Mouse (Mus musculus) cerebellum, adult 9-11 months (tissue): ENCODE measurements around the gene Wdr74.

Experiments
- DNase-seq: peaks from one replicate; pipeline ENCODE4 v3.0.0; 2022

Wdr74 gene

DNA sequence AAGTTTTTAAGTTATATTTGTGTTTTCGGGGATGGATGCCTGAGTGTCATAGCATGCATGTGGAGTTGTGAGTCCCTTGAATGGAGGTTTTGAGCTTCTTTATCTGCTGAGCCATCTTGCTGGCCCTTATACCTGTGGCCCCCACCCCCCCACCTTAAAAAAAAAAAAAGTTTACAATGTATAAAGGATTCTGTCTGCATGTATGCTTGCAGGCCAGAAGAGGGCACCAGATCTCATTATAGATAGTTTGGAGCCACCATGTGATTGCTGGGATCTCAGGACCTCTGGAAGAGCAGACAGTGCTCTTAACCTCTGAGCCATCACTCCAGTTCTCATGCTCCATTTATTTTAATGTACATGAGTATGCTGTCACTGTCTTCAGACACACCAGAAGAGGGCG is 11.7 kb downstream of the Wdr74 start:
- DNase-seq, result no peak

DNA sequence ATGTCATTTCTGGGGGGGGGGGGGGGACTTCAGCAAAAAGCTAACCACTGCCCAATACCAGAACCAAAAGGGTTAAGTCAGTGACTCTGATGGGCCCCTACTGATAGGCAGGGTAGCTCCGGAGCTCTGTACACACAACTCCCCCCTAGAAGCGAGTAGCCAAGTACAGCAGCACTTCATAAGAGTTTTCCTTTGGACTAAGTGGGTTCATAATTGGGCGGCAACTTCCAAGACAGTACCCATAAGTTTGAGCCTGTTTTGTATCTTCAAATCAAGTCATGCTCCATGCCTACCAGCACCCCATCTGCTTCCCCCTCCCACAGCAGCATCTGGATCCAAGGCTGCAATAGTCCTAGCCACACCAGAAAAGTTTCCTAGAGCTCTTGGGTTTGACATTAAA is 20.0 kb downstream of the Wdr74 start:
- DNase-seq, result no peak

DNA sequence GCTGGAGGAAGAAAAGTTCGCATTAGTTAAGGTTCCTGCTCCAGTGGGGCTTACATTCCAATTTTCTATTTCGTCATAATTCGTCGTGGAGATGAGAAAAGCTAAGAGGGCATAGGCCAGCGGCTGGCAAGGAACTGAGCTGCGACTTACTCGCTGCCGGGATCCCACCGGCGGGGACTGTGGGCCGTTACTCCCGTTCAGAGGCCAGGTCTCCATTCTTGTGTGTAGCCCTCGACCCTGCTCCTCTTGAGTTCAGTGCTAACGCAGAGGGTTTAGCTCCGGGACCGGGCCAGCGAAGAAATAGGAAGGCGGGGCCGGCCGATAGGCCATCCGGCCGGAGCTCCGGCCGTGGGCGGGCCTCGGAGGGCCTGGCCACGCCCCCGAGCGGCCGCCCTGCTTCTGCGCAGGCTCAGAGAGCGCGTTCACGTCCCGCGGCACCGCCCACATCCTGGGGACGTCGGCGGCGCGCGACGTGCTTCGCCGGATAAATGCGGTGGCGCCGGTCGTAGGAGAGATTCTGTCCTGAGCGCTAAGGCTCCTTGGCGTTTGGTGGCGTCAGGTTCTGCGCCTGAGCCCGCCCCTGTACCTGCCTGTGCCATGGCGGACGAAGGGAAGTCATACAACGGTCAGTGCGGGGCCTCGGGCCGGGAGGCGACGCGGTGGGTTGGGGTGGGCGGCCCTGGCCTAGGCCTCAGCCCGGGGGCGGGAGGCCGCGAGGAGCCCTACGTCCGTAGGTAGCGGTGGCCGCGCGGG is 21.2 kb downstream of the Wdr74 start, which contains the start of gene Nxf1:
TSS of gene Nxf1 (plus strand) at position 439 of the 753 bp plus-strand sequence.
- DNase-seq, result peak; percentile 89

DNA sequence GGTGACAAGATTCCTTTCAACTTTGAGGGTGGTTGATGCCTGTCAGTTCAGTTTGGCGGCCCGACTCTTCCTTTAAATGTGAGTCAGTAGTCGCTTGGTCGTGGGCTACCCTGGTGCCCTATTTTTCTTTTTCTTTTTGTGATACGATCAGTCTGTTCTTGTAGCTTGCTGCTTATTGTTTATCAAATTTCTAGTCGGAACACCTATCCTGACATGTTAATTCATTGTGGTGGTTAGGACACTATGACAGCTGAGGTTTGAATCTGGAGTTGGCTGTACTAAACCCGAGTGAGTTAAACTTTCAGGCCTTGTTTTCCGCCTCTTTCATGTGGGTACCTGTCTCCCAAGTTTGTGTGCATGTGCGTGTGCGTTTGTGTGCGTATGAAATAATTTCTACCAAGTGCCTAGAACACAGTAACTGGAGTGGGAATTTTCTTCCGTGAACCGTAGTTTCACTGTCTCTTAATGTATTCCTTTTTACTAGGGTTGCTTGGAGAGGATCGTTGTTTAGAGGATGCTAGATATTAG is 21.9 kb downstream of the Wdr74 start:
- DNase-seq, result no peak

DNA sequence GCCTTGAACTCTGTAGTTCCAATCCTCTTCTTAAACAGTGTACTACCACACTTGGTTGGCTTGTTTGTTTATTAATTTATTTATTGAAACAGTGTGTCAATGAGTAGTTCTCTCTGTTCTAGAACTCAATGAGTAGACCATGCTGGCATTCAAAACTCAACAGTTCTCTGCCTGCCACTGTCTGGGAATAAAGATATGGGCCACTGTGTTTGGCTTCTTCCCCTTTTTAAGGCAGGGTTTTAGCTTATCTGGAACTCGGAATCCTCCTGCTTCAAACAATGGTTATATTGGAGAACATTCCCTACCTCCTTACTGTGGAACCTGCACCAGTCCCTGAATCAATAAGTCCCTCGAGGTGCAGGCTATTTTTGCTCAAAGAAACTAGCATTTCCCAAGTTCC is 23.3 kb downstream of the Wdr74 start:
- DNase-seq, result no peak

DNA sequence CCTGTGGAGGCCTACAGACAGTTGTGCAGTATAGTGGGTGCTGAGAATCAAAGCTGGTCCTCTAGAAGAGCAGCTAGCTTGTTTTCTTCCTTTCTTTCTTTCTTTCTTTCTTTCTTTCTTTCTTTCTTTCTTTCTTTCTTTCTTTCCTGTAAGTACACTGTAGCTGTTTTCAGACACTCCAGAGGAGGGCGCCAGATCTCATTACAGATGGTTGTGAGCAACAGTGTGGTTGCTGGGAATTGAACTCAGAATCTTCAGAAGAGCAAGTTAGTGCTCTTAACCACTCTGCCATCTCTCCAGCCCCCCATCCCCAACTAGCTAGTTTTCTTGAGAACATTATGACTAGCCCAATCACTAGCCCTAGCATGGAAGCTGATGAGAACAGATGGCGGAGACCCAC is 25.1 kb downstream of the Wdr74 start:
- no peak for DNase-seq

DNA sequence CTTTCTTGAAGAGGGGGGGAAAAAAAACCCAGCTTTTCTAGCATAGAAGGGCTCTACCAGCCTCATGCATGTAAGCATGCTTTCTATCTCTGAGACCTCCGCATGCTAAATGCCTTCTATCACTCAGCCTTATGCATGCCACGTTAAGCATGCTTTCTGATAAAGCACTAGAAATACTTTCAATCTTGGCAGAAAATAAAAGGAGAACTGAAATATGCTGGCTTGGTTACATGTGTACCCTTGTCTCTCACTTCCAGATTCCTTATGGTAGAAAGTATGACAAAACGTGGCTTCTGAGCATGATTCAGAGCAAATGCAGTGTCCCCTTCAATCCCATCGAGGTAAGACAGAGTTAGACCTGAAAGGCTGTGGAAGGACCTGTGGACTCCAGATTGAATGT is 27.6 kb downstream of the Wdr74 start:
- DNase-seq, result no peak

DNA sequence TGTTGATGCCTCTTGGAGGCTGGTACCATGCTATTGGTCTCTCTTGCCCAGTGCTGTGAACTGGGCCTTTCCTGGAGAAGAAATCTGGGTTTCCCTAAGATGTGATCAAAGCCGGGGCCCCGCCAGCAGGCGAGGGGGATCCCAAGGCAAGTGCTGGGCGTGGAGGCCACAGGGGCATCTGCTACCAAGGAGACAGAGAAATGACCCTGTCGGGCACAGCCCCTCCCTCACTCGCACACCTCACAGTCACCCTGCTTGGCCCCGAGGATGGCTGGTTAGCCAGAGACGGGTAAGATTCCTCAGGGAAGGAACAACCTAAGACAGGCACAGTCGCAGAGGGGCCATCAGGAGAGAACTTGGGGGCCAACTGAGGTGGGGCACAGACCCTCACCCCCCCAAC is 29.9 kb downstream of the Wdr74 start:
- DNase-seq, result no peak

DNA sequence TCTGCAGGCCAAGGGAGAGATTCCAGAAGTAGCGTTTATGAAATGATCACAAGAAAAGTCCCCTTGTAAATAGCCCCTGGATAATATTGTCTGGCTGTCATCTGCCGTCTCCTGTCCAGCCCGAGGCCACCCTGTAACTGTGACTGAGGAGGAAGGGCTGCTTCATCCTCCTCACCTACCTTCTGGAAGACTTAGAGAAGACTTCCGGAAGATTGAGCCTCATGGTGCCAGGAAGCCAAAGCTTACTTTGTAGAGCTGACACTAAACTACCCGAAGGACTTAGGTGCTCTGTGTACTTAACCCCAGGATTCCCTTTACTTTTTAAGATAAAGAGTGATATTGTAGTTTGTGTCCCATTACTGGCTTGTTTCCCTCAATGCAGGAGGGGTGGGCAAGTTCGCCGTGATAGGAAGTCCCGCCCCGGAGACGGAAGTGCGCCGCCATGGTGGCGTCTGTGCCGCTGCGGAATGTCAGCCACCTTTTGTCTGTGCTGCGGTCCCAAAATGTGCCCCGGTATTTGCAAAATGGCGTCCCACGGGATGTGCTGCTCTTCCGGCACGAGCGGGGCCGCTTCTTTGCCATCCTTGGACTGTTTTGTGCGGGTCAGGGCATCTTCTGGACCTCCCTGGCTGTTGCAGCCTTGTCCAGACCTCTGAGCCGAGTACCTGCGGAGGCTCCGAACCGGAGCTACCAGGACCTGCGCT is 35.1 kb downstream of the Wdr74 start, which contains the start of gene Tmem223:
TSS of gene Tmem223 (plus strand) at position 430 of the 704 bp plus-strand sequence.
- peak; percentile 81 for DNase-seq

DNA sequence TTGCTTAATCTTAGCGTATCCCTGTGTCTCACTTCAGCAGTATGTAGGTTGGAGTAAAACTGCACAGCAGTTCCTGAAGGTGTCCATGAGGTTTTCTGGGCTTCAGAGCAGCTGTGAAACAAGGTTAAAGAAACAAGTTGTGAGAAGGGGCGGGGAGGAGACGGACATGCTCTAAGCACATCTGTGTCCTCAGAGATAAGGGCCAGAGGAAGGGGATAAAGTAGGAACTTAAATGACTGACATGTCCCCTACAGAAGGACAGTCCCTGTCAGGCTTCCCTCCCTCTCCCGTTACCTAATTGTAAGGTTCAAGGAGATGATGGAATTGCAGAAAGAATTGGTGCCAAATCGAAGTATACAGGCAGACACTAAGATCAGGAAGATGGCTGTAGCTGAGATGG is 37.4 kb downstream of the Wdr74 start:
- DNase-seq, result no peak

DNA sequence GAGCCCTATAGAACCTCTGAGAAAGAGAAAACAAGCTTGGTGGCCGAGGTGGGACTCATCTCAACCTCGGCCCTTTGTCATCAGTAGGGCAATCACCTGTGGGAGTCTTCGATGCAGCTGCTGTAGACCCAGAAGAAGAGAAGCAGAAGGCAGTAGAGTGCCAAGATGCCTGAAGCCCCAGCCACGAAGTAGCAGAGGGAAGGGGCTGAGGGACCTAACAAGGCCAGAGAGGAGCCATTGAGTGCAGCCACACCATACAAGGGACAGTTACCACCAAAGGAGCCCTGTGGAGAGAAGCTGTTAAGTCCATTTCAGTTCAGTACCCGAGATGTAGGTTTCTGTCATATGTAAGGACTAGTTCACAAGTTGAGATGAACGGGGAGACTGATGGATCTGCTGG is 37.8 kb downstream of the Wdr74 start:
- peak; percentile 38 for DNase-seq

DNA sequence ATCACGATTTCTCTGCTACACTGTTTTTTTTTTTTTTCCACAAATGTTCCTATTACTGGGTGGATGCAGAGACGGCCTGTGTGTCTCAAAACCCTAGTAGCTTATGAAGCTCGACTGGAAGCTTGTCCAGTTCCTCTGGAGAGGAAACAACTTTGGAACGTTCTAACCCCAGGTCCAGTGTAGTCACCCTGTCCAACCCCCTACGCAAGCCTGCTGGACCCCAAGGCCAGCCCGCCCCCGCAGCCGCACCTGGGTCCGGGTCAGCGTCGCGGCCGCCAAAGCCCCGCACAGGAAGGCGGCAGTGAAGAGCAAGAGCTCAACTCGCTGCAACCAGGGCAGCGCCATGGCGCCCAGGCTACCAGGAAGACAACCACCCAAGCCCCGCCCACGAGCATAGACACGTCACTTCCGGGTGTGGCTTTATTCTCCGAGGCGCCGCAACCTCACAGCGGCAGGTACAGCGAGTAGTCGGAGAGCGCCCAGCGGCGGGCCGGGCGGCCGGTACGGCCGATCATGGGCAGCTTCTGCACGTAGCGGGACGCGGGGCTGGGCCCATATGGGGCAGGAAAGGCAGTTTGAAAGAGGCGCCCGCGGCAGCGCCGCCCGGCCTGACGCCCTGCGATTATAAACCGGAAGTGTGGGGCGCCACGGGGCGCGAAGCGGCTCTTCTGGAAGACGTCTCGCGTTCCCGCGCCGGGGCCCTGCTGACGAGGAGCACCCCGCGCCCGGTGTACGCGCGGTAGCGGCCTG is 38.6 kb downstream of the Wdr74 start, which contains the start of gene Tmem179b:
TSS of gene Tmem179b (minus strand) at position 382 of the 750 bp plus-strand sequence.
- DNase-seq, result peak; percentile 96

DNA sequence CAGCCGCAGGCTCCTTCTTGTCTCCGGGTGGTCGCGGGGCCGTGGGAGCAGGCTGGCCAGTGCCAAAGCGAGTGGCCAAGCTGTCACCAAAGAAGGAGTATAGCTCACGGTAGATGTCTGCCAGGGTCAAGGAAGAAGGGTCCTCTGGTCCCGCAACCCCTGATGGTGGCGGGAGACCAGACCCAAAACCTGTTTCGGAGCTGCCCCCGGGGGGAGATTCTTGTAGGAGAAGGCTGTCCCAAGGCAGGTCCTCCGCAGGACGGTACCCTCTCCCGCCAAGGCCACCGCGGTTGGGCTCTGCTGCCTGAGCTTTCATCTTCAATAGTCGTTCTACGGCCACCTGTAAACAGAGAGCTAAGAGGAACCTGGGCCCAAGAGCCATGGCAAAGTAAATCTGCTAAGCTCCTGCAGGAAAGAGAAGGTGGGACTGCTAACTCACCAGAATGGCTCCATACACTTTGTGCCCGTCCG is 39.4 kb downstream of the Wdr74 start:
- no peak for DNase-seq

DNA sequence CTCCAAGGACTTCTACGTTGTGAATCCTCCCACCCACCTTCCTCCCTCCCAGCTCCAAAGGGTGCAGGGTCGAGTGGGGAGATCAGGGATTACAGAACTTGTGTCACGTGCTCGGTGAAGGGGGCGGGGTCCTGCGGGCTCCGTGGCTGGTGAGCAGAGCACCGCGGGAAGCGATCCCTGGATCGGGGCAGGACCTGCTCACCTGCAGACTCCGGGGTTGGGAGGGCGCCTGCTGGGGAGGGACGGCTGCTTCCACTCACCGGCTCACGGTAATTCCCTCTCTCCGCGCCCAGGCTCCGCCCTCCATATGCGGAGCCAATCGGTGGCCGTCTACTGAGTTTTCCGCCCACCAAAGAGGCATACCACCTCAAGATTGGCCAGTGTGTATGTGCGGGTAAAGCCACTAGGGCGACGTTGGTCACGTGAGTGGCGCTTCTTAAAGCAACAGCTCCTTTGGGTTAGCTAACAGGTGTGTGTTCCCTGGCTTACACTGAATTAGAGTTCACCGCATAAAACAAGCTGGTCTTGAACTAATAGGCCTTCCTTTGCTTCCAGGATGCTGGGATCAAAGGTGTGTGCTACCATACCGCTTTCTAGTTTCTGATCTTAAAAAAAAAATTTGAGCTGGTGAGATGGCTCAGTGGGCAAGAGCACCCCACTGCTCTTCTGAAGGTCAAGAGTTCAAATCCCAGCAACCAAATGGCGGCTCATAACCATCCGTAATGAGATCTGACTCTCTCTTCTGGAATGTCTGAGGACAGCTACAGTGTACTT is 50.6 kb downstream of the Wdr74 start, which contains the start of gene Taf6l:
TSS of gene Taf6l (minus strand) at position 410 of the 774 bp plus-strand sequence.
- peak; percentile 95 for DNase-seq

DNA sequence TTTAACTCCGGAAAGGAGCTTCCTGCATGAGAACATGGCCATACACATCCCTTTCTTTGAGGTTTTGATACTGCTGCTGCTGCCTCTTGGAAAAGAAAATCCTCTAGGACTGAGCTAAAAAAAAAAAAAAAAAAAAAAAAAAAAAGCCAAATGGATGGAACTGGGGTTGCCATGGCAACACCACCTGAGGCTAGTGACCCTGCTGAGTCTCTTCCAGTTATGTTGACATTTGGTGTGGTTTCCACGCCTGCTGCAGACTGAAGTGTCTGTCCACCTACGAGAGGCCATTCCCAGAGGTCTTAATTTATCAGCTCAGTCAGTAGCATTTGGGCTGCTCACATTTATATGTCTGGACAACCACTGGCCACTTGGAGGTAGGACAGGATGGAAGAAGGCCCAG is 52.9 kb downstream of the Wdr74 start:
- DNase-seq, result no peak

DNA sequence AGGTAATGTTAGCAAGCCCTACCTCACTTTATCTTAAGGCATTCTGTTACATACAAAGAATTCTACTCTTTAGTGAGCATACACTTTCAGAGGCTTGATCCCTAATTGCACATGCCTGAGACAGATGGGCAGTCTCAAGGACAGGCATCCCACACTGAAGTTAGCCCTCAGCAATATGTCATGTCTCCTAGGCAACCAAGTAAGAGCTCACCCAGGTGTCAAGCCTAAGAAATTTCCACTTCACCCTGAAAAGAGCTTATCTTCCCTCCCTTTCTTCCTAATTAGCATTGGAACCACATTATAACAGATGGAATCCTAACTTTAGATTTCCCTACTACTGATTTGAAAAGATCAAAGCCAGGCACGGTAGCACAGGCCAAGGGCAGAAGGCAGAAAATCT is 53.5 kb downstream of the Wdr74 start:
- DNase-seq, result no peak

DNA sequence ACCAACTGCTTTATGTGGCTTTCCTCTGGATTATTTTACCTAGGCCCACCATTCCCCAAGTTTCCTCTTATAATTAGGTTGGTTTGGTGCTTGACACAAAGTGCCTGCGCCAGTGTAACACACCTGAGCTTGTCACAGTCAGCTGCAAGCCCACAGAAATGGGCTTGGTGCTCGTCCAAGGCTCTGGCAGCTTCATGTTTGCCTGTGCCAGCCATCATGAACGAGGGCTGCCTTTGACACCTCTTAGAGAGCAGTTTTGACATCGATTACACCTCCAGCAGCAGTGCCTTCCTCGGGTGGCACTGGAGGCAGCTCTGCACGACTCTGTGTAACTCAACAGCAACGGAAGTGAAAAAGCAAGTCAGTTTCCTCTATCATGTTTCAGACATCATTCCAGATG is 54.5 kb downstream of the Wdr74 start:
- DNase-seq, result no peak
